Mouse (Mus musculus) CH12.LX (cell line): ENCODE data around the gene Ugt1a2.

Experiments used
- CTCF ChIP-seq, 2 experiments: IDR thresholded peaks in 1 of 2; conservative IDR thresholded peaks in 1 of 2; 2 replicates each; pipeline ENCODE4 v1.5.1; 2011 to 2012; ENCODE audit warnings: low read depth in 2 of 2, low read length in 2 of 2, improper control_type of control experiment in 1 of 2, inconsistent platforms in 1 of 2, mild to moderate bottlenecking in 1 of 2, moderate library complexity in 1 of 2
- EP300 ChIP-seq: IDR thresholded peaks from 2 replicates; pipeline ENCODE4 v1.6.1; 2011; ENCODE audit warnings: low read length, improper control_type of control experiment
- KAT2A ChIP-seq: IDR thresholded peaks from 2 replicates; pipeline ENCODE4 v1.6.1; 2012; ENCODE audit warnings: low read length, improper control_type of control experiment, inconsistent platforms; ENCODE audit not compliant: insufficient replicate concordance
- MEF2A ChIP-seq: IDR thresholded peaks from 2 replicates; pipeline ENCODE4 v1.6.1; 2014; ENCODE audit warnings: low read depth, mild to moderate bottlenecking, inconsistent platforms, low read length, improper control_type of control experiment, borderline replicate concordance
- MYC ChIP-seq: IDR thresholded peaks from 2 replicates; pipeline ENCODE4 v1.6.1; 2011; ENCODE audit warnings: low read depth, mild to moderate bottlenecking, improper control_type of control experiment, low read length
- RCOR1 ChIP-seq: conservative IDR thresholded peaks from 2 replicates; pipeline ENCODE4 v1.6.1; 2012; ENCODE audit warnings: low read depth, mild to moderate bottlenecking, inconsistent platforms, low read length, improper control_type of control experiment
- TCF12 ChIP-seq: IDR thresholded peaks from 2 replicates; pipeline ENCODE4 v1.6.1; 2014; ENCODE audit warnings: low read depth, mild to moderate bottlenecking, inconsistent platforms, low read length, improper control_type of control experiment
- ZMIZ1 ChIP-seq: IDR thresholded peaks from 2 replicates; pipeline ENCODE4 v1.6.1; 2012; ENCODE audit warnings: low read depth, mild to moderate bottlenecking, inconsistent platforms, low read length, improper control_type of control experiment

DNA sequence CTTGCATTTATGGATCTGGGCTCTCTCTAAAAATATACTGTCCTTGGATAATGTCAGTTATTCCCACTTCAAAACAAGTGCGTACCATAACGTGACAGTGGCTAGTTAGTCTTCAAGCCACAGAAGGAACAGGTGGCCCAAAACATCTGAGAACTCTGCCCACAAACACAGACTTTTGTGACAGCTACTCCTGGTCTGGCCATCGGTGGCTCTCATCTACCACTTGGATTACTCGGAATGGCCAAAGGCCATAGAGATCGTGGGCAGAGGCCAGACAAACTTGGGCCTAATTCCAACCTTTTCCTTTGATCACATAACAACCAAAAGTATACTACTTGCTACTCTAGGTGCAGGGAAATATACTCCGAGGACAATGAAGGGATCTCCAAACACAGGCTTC is 67.7 kb downstream of the Ugt1a2 start:
- TF ChIP-seq CTCF (conservative IDR thresholded peaks at IDR 0.05 in 1 of 2, IDR thresholded peaks at IDR 0.05 in 1 of 2; ENCODE audit: low read depth in 2 of 2, low read length in 2 of 2): no peak
- TF ChIP-seq EP300: no peak
- TF ChIP-seq MEF2A: no peak
- no peak for TF ChIP-seq KAT2A
- TF ChIP-seq RCOR1: no peak
- no peak for TF ChIP-seq ZMIZ1
- no peak for TF ChIP-seq TCF12
- TF ChIP-seq MYC: no peak
